Mouse (Mus musculus) heart, embryonic 16.5 days (tissue): ENCODE data around the gene Il27ra. TPM values are rescaled to one million over a fixed set of nuclear protein-coding genes. Genes with fewer than 3 reads are reported as not detected.

Experiments used
- ATAC-seq: fragments of 200-750 bp; cut with Nextera tagmentation; replicated peaks from 2 replicates; pipeline ENCODE4 v1.8.0; 2017; ENCODE audit warnings: moderate number of reproducible peaks; ENCODE audit not compliant: insufficient read depth, low FRiP score; ENCODE audit errors: extremely low read depth
- H3K27ac ChIP-seq: fragments of 300-500 bp; sonication (generic); 2 replicates; pipeline ENCODE4 v1.5.1; 2014; ENCODE audit warnings: mild to moderate bottlenecking, low read length, control low read depth, moderate library complexity
- H3K27me3 ChIP-seq: fragments of 300-500 bp; sonication (generic); 2 replicates; pipeline ENCODE4 v1.6.1; 2014; ENCODE audit warnings: low read length, mixed read lengths; ENCODE audit not compliant: control insufficient read depth, insufficient read depth
- H3K36me3 ChIP-seq: fragments of 300-500 bp; sonication (generic); 2 replicates; pipeline ENCODE4 v1.6.1; 2014; ENCODE audit not compliant: control insufficient read depth, insufficient read depth
- H3K4me1 ChIP-seq: fragments of 300-500 bp; sonication (generic); 2 replicates; pipeline ENCODE4 v1.6.1; 2014; ENCODE audit warnings: low read length, mixed read lengths; ENCODE audit not compliant: control insufficient read depth, insufficient read depth
- H3K4me2 ChIP-seq: fragments of 300-500 bp; sonication (generic); 2 replicates; pipeline ENCODE4 v1.6.1; 2014; ENCODE audit warnings: low read depth, mild to moderate bottlenecking, control low read depth, low read length
- H3K4me3 ChIP-seq: fragments of 300-500 bp; sonication (generic); 2 replicates; pipeline ENCODE4 v1.5.1; 2014; ENCODE audit warnings: mild to moderate bottlenecking, control low read depth, low read length
- H3K9ac ChIP-seq: fragments of 300-500 bp; sonication (generic); 2 replicates; pipeline ENCODE4 v1.6.1; 2014; ENCODE audit warnings: low read length, control low read depth
- H3K9me3 ChIP-seq: fragments of 300-500 bp; sonication (generic); replicated peaks from 2 replicates; pipeline ENCODE4 v1.6.1; 2016; ENCODE audit warnings: low read length; ENCODE audit not compliant: control insufficient read depth
- WGBS: fragments of 180-500 bp; shearing (Covaris S2); extraction: QIAGEN DNeasy Blood & Tissue Kit; methylation state at CpG from one replicate; pipeline ENCODE4 v1.1.7; 2014; 5-methylcytosine and 5-hydroxymethylcytosine counted together
- polyA plus RNA-seq: library from polyadenylated mRNA; unstranded; fragments of >200 nt; fragmentation: Nextera tagmentation; extraction: Ambion mirVana; gene quantifications from 2 replicates; pipeline ENCODE4 v1.2.1, GENCODE M21; 2015

Il27ra gene
- polyA plus RNA-seq, 1 experiment from 2014 or later: 6.5 TPM

- Histone ChIP-seq H3K9ac (no peak overlapping the region), H3K4me1 (peaks cover 10% of the 10 kb centered on the region), H3K27ac (no peak overlapping the region), H3K36me3 (no peaks in the 10 kb centered on the region), H3K9me3 (no peaks in the 10 kb centered on the region), H3K4me2 (no peak overlapping the region), H3K27me3 (peaks cover 5% of the 10 kb centered on the region), H3K4me3 (no peak overlapping the region)
- WGBS: 60% methylated on average over 5 of the region's 5 CpGs
- ATAC-seq: no peak
Measured at GRCm38 (mm10) chr8:84038015-84038414, 4.4 kb downstream of the Il27ra start.

GRCm38 (mm10) chr8:84032777-84033176 lies 9.6 kb downstream of the Il27ra start:
- WGBS: 72% methylated on average over 4 of the region's 4 CpGs
- Histone ChIP-seq H3K9ac (no peak overlapping the region), H3K4me1 (peaks cover under 1% of the 10 kb centered on the region), H3K36me3 (no peaks in the 10 kb centered on the region; the same call in 1 of the 2 replicates), H3K9me3 (no peaks in the 10 kb centered on the region), H3K27ac (no peak overlapping the region), H3K27me3 (peaks cover 10% of the 10 kb centered on the region), H3K4me2 (no peak overlapping the region), H3K4me3 (no peak overlapping the region)
- ATAC-seq: no peak

- no peak overlapping the region for H3K4me2 ChIP-seq
- WGBS: 75% methylated on average over 5 of the region's 5 CpGs
- H3K4me1 ChIP-seq: peaks cover 9% of the 10 kb centered on the region
- no peaks in the 10 kb centered on the region for H3K9me3 ChIP-seq
- no peak for ATAC-seq
- H3K27ac ChIP-seq: no peak overlapping the region
- no peak overlapping the region for H3K9ac ChIP-seq
- no peaks in the 10 kb centered on the region; the same call in 1 of the 2 replicates for H3K36me3 ChIP-seq
- H3K27me3 ChIP-seq: peaks cover 32% of the 10 kb centered on the region
- H3K4me3 ChIP-seq: no peak overlapping the region
Measured at GRCm38 (mm10) chr8:84029272-84029671, 13.1 kb downstream of the Il27ra start.

- no peak for ATAC-seq
- Histone ChIP-seq H3K4me1 (peaks cover 24% of the 10 kb centered on the region), H3K36me3 (no peaks in the 10 kb centered on the region; the same call in 1 of the 2 replicates), H3K9me3 (no peaks in the 10 kb centered on the region), H3K4me2 (no peak overlapping the region), H3K27me3 (peaks cover 32% of the 10 kb centered on the region), H3K27ac (no peak overlapping the region), H3K9ac (no peak overlapping the region), H3K4me3 (no peak overlapping the region)
- 8% methylated on average over 10 of the region's 10 CpGs for WGBS
Measured at GRCm38 (mm10) chr8:84027449-84027848, 14.9 kb downstream of the Il27ra start.

GRCm38 (mm10) chr8:84025863-84026262 lies 16.5 kb downstream of the Il27ra start:
- peaks cover 37% of the 10 kb centered on the region for H3K4me1 ChIP-seq
- H3K36me3 ChIP-seq: no peaks in the 10 kb centered on the region
- peak overlapping the region; percentile 88 for H3K4me2 ChIP-seq
- ATAC-seq: peak; percentile 33
- peak overlapping the region; percentile 58 for H3K4me3 ChIP-seq
- H3K27ac ChIP-seq: no peak overlapping the region
- peaks cover 37% of the 10 kb centered on the region for H3K27me3 ChIP-seq
- H3K9ac ChIP-seq: peak overlapping the region; percentile 69
- under 1% methylated on average over 41 of the region's 41 CpGs for WGBS
- no peaks in the 10 kb centered on the region for H3K9me3 ChIP-seq

- Histone ChIP-seq H3K9ac (no peak overlapping the region), H3K36me3 (no peaks in the 10 kb centered on the region), H3K27me3 (peaks cover 37% of the 10 kb centered on the region), H3K4me2 (no peak overlapping the region), H3K9me3 (no peaks in the 10 kb centered on the region), H3K4me3 (no peak overlapping the region), H3K4me1 (peaks cover 37% of the 10 kb centered on the region), H3K27ac (no peak overlapping the region)
- 18% methylated on average over 10 of the region's 10 CpGs for WGBS
- no peak for ATAC-seq
Measured at GRCm38 (mm10) chr8:84024171-84024570, 18.2 kb downstream of the Il27ra start.

GRCm38 (mm10) chr8:84023631-84024030 lies 18.8 kb downstream of the Il27ra start:
- 28% methylated on average over 1 of the region's 1 CpGs for WGBS
- ATAC-seq: no peak

GRCm38 (mm10) chr8:84023085-84023484 lies 19.3 kb downstream of the Il27ra start:
- WGBS: 6% methylated on average over 5 of the region's 5 CpGs
- Histone ChIP-seq H3K4me3 (no peak overlapping the region), H3K27ac (peak overlapping the region; percentile 82), H3K27me3 (peaks cover 30% of the 10 kb centered on the region), H3K36me3 (no peaks in the 10 kb centered on the region), H3K4me1 (peaks cover 37% of the 10 kb centered on the region), H3K9me3 (no peaks in the 10 kb centered on the region), H3K4me2 (peak overlapping the region; percentile 41; the same call in 1 of the 2 replicates), H3K9ac (0 out of 2 replicates have a peak overlapping the region, but pooled peaks have one; percentile 18)
- peak; percentile 83 for ATAC-seq

More at GRCm38 (mm10) chr8:84023631-84024030, 18.8 kb downstream of the Il27ra start:
- no peaks in the 10 kb centered on the region for H3K9me3 ChIP-seq
- H3K36me3 ChIP-seq: no peaks in the 10 kb centered on the region
- H3K27me3 ChIP-seq: peaks cover 35% of the 10 kb centered on the region
- H3K9ac ChIP-seq: 0 out of 2 replicates have a peak overlapping the region, but pooled peaks have one; percentile 18
- peak overlapping the region; percentile 82 for H3K27ac ChIP-seq
- H3K4me1 ChIP-seq: peaks cover 37% of the 10 kb centered on the region
- peak overlapping the region; percentile 41; the same call in 1 of the 2 replicates for H3K4me2 ChIP-seq
- no peak overlapping the region for H3K4me3 ChIP-seq

GRCm38 (mm10) chr8:84021569-84021968 lies 20.8 kb downstream of the Il27ra start:
- Histone ChIP-seq H3K36me3 (no peaks in the 10 kb centered on the region), H3K4me1 (peaks cover 37% of the 10 kb centered on the region), H3K27ac (no peak overlapping the region), H3K27me3 (peaks cover 24% of the 10 kb centered on the region), H3K9me3 (no peaks in the 10 kb centered on the region), H3K9ac (peak overlapping the region; percentile 32; the same call in 1 of the 2 replicates), H3K4me3 (no peak overlapping the region), H3K4me2 (no peak overlapping the region)
- ATAC-seq: no peak
- 49% methylated on average over 12 of the region's 12 CpGs for WGBS
